Mouse (Mus musculus): ENCODE results near the gene Bpifc. TPM values are rescaled to one million over a fixed set of nuclear protein-coding genes. Genes with fewer than 3 reads are reported as not detected.
"Not testable (repeated sequence)": the region's sequence is repeated elsewhere in the genome, so short reads cannot be mapped to it uniquely, and the experiment has no call there.

The Bpifc gene
- total RNA-seq (2021) = under 1 TPM in 1 of 2 experiments, not detected in 1; 0.33 TPM
- long read RNA-seq, experiment 1 = 0 reads
- long read RNA-seq, experiment 2 = 0 reads

DNA sequence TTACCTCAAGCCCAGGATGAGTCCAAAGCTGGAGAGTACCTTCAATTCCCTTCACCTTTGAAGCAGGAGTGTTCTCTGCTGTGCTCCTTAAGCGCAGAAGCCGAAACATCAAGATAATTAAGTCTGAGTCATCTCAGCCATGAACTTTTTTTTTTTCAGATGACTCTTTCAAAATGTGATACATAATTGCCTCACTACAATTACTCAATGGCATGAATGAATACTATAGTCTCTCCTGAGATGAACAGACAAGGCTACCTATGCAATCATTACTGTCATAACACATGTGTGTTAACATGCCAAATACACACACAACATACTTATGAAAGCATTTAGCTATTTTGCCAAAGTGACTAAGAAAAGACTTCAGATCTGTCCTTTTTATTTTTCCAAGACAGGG lies at the start of gene Bpifc:
Bpifc (minus strand) TSS at position 115 of the 400 bp plus-strand sequence.
- DNase-seq (ENCODE audit: low spot score in 2 of 2) = no peak

DNA sequence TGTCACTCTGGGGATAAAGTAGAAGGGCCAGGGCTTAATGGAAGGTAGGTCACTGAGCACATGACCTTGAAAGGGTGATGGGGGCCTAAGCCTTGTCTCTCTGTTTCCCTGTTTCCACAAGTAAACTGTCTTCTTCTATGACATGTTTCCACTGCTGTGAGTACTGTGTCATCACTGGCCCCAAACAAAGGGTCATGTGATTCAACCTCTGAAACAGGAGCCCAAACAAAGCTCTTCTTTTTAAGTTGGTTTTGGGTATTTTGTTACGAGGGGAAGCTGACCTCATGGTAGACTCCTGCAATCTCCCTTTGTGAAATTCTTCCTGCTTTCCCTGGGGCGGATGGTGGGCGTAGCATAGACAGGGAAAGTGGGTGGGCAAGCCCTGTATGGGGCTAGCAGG lies 48.6 kb upstream of the Bpifc start:
- DNase-seq (ENCODE audit: low spot score in 2 of 2) = no peak

DNA sequence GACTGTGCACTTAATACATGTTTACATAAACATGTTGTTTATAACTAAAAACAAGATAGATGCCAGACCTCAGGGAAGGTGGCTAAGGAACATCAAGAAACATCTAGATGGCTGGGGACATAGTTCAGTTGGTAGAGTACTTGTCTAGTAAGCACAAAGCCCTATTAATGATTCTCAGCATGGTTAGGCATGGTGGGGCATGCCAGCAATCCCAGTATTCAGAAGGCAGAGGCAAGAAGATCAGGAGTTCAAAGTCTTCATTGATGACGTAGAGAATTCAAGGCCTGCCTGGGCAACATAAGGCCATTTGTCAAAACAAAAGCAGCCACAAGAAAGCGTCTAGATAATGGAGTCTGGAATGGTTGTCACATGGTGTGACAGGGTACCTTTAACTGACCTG lies 46.0 kb upstream of the Bpifc start:
- DNase-seq (ENCODE audit: low spot score in 2 of 2) = no peak

DNA sequence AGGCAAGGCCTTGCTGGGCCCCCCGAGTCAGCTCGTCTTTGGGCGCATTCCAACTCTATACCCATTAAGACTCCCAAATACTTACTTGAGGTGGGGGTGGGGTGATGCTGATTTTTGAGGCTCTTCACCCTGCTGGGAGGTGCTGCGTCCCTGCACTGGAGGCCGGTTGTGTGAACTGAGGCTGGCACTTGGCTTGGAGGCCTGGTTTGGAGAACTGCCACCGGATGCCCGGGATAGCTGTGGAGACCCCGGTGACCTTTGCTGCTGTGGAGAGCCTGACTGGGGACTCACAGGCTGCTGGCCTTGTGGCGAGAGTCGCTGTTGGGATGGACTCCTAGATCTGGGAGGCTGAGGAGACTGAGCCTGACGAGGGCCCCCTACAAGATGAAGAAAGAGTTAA lies 45.6 kb upstream of the Bpifc start:
- DNase-seq (ENCODE audit: low spot score in 2 of 2) = no peak

DNA sequence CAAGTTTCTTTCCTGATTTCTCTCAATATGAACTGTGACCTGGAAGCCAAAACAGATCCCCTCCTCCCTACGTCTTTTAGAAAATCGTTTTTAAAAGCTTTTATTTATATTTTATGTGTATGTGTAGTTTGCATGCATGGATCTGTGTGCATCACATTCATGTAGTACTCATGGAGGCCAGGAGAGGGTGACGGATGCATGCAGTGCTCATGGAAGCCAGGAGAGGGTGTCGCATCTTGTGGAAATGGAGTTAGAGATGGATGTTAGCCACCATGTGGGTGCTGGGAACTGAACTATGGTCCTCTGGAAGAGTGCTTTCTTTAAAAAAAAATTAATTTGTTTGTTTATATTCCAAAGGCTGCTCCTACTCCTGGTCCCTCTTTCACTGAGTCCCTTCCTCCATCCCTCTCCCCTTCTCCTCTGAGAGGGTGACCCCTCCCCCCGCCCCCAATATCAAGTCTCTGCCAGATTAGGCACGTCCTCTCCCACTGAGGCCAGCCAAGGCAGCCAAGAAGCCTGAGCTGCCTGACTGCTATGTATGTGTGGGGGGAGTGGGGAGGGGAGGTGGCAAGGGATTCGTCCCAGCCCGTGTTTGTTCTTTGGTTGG lies 44.7 kb upstream of the Bpifc start:
- no peak for DNase-seq (ENCODE audit: low spot score in 2 of 2)

DNA sequence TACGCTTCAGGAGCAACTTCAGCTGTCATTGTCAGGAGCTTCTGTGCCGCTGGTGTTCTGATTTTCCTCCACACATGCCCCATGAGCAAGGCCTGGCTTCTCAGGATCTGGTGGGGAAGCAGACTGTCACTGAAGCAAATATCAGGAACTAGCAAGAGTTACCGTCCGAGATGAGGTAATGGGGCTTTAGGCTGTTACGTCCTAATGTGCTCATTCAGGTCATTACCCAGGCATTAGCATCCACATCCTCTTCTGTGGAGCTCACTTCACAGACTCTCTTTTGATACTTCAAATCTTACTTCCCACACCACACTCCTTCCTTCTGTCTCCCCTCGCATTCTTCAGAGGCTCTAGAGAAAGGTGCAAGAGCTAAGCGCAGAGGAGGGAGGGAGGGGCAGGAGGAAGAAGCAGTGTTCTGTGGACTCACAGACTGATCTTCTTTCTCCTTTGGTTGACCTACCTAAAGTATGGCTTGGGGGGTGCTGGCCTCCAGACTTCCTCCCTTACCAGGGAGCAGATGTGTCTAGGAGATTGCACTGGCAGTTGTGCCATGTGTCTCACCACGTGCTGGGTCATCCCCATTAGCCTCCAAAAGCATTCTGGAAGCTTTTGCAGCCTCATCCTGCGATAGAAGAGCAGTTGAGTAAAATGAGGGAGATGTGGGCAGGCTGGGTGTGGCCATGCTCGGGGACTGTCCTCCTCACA lies 41.3 kb upstream of the Bpifc start:
- no peak for DNase-seq (ENCODE audit: low spot score in 2 of 2)

DNA sequence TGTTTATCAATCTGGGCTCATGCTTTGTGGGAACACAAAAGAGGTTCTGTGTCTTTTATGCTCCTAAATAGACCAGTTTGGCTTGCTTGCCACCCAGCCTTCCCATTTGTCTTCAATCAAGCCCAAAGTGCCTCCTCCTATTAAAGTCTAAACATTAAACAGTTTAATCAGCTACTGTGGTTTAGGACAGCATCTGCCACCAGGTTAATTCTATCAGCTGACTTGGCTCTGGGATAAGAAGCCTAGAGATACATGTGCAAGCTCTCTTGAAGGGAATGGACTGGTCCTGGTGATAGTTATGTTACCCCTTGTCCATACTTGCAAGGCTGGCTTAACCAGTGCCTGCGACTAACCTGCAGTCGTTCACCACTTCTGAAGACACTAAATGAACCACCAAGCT lies 38.8 kb upstream of the Bpifc start:
- DNase-seq (ENCODE audit: low spot score in 2 of 2) = no peak

DNA sequence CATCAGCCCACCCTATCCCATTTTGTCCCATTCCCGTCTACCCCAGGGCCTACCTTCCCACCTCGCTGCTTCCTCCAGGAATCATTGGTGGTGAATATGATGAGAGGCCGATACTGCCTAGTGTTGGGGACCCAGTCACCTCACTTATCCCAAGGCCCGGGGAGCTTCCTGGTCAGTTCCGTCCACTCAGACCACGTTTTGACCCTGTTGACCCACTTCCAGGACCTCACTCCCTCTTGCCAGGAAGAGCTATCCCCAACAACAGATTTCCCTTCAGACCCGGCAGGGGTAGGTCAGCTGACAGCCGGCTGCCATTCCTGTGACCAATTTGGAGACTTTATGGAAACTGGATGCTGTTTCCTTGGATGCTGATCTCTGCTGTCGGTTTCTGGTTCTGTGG lies 36.1 kb upstream of the Bpifc start:
- no peak for DNase-seq (ENCODE audit: low spot score in 2 of 2)

DNA sequence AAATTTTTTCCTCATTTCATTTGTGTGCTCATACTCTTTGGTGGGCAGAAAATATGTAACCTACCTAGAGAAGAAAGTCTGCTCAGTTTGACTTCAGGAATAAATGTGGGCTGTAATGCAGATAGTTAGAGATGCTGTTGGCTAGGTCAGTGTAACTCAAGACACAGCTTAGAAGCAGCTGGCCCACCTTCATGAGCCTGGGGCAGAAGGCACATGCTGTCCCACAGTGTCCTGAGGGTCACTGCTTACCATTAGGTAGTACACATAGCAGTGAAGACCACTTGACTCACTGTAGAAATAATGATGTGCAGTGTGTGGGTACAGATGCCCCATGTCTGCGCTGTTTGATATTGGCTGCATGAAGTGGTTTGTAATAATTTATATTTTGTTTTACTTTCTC lies 34.7 kb upstream of the Bpifc start:
- DNase-seq (ENCODE audit: low spot score in 2 of 2) = no peak

DNA sequence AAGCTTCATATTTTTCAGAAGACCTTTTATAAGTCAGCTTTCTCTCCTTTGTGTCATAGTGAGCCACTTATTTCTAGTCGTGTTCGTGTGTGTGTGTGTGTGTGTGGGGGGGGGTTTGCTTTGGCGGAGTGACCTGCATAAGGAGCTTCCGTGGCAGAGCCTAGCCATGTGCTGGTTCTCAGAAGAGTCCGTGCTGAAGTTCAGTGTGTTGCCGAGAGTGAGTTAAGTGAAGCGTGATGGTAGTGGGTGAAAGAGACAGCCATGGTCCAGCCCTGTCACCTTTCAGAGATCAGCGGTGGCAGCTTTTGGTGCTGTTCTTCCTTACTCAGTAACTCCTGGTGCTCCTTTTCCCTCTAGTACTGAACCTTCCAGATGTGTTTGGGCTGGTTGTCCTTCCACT lies 32.4 kb upstream of the Bpifc start:
- DNase-seq (ENCODE audit: low spot score in 2 of 2) = no peak

DNA sequence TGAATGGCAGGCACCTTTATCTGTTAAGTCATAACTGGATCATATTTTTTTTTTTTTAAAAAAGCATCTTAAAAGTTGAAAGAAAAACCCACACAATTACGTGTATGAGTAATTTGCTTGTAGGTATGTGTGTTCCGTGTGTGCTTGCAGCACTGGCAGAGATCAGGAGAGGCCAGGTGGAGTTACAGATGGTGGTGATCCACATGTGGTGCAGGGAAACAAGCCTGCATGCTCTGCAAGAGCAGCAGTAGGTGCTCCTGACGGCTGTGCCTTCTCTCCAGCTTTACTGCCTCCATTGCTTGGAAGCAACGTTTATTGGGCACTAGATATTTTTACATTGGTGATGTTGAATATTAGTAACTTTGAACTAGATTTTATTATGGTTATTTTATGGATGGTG lies 32.0 kb upstream of the Bpifc start:
- DNase-seq (ENCODE audit: low spot score in 2 of 2) = no peak

DNA sequence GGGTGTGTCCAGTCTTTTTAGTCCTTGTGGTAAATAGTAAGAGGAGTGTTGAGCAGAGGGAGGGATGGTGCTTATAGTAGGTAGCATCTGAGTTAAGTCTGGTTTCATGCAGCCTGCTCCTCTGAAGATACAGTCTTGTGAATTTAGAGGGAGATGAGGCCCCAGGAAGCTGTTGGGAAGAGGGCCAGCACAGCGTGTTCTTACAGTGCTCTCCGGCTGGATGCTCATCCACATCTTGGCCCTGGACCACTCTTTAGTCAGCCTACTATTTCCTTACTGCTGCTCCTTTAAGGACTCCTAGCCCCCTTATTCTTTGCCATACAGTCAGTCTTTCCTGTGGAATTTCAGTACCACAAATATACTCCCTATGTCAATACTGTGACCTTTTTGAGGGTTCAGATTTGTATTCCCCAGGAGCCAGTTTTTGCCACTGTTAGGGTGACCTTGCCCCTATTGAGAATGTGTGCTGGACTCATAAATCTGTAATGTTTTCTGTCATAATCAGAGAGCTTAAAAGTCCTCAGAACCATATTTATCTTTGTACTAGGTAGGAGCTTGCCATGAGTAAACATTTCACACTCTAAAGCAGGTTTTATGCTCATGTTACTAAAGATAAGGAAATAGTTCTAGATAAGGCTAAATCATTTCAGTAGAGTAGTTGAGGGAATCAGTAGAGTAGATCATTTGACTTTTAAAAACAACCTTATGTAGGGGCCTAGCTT lies 22.5 kb upstream of the Bpifc start:
- no peak for DNase-seq (ENCODE audit: low spot score in 2 of 2)

DNA sequence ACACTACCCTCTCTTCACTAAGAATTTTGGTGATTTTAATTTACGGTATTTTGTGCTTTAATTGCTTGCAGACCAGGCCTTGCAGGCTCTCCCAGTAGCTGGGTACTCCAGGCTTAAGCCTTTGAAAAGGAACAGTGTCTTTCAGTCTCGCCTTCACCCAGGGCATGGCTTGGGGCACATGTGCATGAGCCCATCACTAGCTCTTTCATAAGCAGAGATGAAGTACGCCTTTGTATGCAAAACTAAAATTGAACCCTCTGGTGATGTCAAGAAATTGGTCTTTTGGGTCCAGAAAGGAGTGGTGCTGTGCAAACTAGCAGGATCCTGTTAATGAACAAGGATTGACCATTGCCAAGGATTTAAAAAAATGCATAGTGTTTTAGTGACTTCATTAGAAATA lies 20.8 kb upstream of the Bpifc start:
- no peak for DNase-seq (ENCODE audit: low spot score in 2 of 2)

DNA sequence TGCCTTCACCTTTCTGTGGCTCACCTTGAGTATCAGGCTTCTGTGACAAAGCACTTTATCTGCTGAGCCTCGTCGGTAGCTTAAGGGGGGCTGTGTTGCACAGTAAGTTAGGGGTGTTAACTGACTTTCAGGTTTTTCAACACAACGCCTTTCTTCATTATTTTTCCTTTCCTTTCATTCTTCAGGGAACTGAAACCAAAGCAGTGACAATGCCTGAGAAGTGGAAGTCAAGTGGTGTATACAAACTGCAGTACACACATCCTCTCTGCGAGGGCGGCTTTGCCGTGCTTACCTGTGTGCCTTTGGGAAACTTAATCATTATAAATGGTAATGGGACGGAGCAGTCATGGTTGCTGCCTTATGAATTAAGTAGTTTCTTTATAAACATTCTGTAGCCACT lies 19.0 kb upstream of the Bpifc start:
- DNase-seq (ENCODE audit: low spot score in 2 of 2) = no peak

DNA sequence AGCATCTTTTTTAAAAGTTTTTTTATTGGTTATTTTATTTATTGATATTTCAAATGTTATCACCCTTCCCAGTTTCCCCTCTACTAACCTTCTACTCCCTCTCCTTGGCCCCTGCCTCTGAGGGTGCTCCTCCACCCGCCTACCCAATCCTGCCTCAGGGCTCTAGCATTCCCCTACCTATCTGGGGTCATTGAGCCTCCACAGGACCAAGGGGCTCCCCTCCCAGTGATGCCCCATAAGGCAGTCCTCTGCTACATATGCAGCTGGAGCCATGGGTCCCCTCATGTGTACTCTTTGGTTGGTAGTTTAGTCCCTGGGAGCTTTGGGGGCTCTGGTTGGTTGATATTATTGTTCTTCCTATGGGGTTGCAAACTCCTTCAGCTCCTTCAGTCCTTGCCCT lies 15.1 kb upstream of the Bpifc start:
- DNase-seq (ENCODE audit: low spot score in 2 of 2) = not testable (repeated sequence)

DNA sequence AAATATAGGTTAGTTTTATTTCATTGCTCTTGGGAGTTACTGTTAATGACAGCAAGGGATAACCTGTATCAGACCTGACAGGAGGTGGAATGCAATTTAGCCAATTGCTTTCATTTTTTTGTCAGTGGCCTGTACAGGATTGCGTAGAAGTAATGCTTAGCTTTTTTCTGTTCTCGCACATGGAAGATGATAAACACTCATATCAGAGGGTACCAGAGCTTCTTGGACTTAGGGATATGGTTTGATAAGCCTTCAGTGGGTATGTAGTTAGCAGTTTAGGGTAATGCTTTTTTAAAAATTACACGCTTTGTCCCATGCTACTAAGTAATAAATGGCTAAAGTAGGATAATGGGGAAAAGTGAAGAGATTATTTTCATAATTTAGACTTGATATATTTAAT lies 14.7 kb upstream of the Bpifc start:
- DNase-seq (ENCODE audit: low spot score in 2 of 2) = no peak

DNA sequence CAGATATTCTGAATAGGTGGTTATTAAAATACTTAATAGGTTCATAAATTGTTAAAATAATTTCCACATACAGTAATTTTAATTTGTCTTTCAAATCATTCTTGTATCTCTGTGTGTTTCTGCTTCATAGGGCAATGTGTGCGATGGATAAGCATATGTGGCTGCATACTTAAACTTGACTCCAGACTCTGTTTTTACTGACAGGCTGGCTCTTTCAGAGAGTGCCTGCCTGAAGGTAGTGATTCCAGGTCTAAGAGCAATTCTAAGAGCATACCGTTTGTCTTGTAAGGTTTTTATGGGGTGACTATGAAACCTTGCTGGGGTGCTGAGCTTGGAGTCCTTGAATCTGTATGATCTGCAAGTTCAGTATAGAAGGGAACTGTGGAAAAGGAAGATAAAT lies 14.2 kb upstream of the Bpifc start:
- no peak for DNase-seq (ENCODE audit: low spot score in 2 of 2)

DNA sequence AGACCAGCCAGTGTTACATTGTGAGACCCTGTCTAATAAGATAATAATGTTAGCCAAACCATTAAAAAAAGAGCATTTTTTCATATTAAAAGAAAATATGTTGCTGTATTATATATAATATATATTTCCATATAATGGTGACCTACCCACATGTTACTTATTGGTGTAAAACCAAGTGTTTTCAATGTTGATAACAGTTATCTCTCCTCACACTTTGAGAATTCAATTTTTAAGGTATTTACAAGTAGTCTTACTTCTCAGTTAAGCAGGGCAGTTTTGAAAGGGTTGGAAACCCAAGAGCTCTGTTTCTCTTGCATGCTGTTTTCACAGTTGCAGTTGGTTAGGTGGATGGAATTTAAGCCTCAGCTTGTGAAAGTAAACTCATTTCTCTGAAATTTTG lies 11.5 kb upstream of the Bpifc start:
- no peak for DNase-seq (ENCODE audit: low spot score in 2 of 2)

DNA sequence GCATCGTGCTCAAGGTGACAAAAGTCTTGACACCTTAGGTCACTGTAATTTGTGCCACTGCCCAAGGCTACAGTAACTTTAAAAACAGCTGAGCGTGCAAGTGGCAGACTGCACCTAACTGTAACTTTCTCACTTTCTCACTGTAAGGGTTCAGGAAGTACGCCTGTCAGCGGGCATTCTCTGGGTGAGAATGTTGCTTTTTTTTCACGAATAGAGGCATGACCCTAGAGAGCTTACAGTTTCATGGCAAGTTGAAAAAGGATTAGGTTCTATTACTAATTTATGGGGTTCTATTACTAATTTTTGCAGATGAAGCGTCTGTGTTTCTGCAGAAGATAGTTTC lies 10.8 kb upstream of the Bpifc start:
- no peak for DNase-seq (ENCODE audit: low spot score in 2 of 2)

DNA sequence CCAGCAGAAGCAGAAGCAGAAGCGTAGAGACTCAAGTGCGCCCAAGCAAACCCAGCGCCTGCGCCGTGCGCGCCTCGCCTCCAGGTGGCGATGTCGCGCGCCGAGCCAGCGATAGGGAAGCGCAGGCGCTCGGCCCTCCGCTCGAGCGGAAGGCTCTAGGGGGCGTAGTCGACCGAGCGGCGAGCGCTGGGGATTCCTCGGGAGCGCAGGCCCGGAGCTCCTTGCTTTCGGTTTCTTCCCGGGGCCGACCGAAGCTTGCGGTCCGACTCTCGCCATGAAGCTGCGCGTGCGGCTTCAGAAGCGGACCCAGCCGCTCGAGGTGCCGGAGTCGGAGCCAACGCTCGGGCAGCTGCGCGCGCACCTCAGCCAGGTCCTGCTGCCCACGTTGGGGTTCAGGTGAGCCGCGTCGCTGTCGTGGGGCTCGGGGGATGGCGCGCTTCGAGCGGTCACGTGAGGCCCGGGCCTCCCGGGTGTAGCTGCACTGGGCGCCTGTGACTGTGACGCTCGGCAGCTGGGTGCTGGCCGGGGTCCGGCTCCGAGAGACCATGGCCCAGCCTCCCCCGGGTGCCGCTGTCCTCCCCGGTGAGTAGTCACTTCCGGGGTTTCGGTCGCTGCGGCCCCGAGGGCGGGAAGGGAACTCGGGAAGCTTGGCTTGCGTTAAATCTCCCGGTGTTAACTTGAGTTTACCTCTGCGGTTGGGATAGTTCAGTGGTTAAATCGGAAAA lies 10.2 kb upstream of the Bpifc start, which contains the start of gene Fbxo7:
Fbxo7 (plus strand) TSS at position 224 of the 725 bp plus-strand sequence.
- peak; percentile 85 to 90 for DNase-seq (ENCODE audit: low spot score in 2 of 2)

DNA sequence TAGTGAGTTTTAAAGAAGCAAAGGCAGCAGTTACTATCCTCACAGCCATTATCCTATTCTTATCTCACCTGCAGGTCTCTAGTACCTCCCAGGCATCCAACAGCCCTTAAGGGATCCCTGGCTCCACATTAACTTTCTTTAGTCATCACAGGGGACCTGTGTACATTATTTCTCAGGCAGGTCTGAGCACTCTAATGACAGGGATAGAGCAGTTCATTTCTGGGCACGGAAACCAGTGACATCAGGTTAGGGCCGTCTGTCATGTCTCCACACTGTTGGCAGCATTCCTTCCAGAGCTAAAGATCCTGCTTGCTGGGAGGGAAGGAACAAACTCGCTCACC lies 9.7 kb upstream of the Bpifc start:
- DNase-seq (ENCODE audit: low spot score in 2 of 2) = no peak

DNA sequence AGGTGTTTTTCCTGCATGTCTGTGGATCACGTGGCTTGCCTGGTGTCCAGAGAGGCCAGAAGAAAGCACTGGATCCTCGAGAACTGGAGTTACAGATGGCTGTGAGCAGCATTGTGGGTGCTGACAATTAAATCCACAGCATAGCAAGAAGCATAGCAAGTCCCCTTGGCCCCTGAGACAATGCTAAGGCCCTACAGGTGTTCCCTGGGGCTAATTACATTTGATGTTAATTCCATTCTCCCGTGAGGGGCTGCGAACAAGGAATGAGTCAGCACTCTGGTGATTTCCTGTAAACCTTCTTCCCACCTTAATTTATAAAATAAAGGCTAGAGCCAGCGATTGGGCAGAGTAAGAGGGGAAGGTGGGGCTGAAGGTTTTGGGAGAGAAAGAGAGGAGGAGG lies 7.1 kb upstream of the Bpifc start:
- DNase-seq (ENCODE audit: low spot score in 2 of 2) = no peak

All from left cerebral cortex, adult 18-20 months (tissue).